19 mouse cellular contexts compared by ENCODE assay signal in genomic region chr10:95439718-95440339, GRCm38 (mm10).
"Had no signal": no experiment of that assay in that cellular context is flagged by ENCODE, and none has a peak within 500 bp of the region (broad histone marks: within the 10 kb centered on the region; RNA-seq: fewer than 3 reads in every experiment).

No protein-coding gene starts in this region.

- H3K9ac ChIP-seq: limb, embryonic 13.5 days; liver, embryonic 13.5 days; midbrain, embryonic 13.5 days; neural tube, embryonic 12.5 days; neural tube, embryonic 15.5 days; stomach, embryonic 15.5 days had no signal

- H3K36me3 ChIP-seq: limb, embryonic 10.5 days; limb, embryonic 13.5 days; liver, embryonic 13.5 days; midbrain, embryonic 10.5 days; midbrain, embryonic 13.5 days; neural tube, embryonic 12.5 days; neural tube, embryonic 15.5 days; stomach, embryonic 15.5 days had no signal

- DNase-seq: kidney, postnatal 14 days; layer of hippocampus, adult 9-11 months; liver; liver, embryonic 13.5 days; right cerebral cortex, adult 18-20 months; right cerebral cortex, postnatal 14 days; right cerebral cortex, postnatal 4 days; thymus, adult 18-20 months; thymus, postnatal 4 days had no signal

- ATAC-seq: midbrain, embryonic 13.5 days; midbrain, embryonic 16.5 days had no signal

- H3K4me3 ChIP-seq: layer of hippocampus, adult 2 months; limb, embryonic 10.5 days; limb, embryonic 13.5 days; liver, embryonic 13.5 days; megakaryocyte, embryonic 14.5 days; midbrain, embryonic 10.5 days; midbrain, embryonic 13.5 days; neural tube, embryonic 12.5 days; neural tube, embryonic 15.5 days; stomach, embryonic 15.5 days had no signal

- H3K9me3 ChIP-seq: limb, embryonic 10.5 days; limb, embryonic 13.5 days; liver, embryonic 13.5 days; megakaryocyte, embryonic 14.5 days; midbrain, embryonic 10.5 days; midbrain, embryonic 13.5 days; neural tube, embryonic 12.5 days; neural tube, embryonic 15.5 days; stomach, embryonic 15.5 days had no signal

- H3K27me3 ChIP-seq: limb, embryonic 13.5 days; liver, embryonic 13.5 days; megakaryocyte, embryonic 14.5 days; midbrain, embryonic 13.5 days; neural tube, embryonic 12.5 days; neural tube, embryonic 15.5 days; stomach, embryonic 15.5 days had no signal

- H3K27ac ChIP-seq: layer of hippocampus, adult 2 months; limb, embryonic 10.5 days; limb, embryonic 13.5 days; liver, embryonic 13.5 days; midbrain, embryonic 10.5 days; midbrain, embryonic 13.5 days; neural tube, embryonic 12.5 days; neural tube, embryonic 15.5 days; stomach, embryonic 15.5 days had no signal

- H3K4me1 ChIP-seq: liver, embryonic 13.5 days; midbrain, embryonic 10.5 days; midbrain, embryonic 13.5 days; neural tube, embryonic 12.5 days; neural tube, embryonic 15.5 days; stomach, embryonic 15.5 days had no signal

- H3K4me2 ChIP-seq: limb, embryonic 13.5 days; liver, embryonic 13.5 days; midbrain, embryonic 13.5 days; neural tube, embryonic 12.5 days; neural tube, embryonic 15.5 days; stomach, embryonic 15.5 days had no signal
